Mouse (Mus musculus) frontal cortex, postnatal 10 days (tissue): ENCODE measurements at regions not wholly inside any gene's neighbourhood (a gene's known extent, or its start where the extent isn't known, plus 50 kb on each side); places are given as distances from the start of the nearest gene placed in this dataset.
A peak's percentile ranks its signal among the peaks of the same experiment; 100 is the strongest.

Experiments used
- DNase-seq, 2 experiments: peaks; one replicate each; pipeline ENCODE4 v3.0.0; 2022; ENCODE audit warnings: low spot score in 2 of 2, mixed read lengths in 1 of 2

DNA sequence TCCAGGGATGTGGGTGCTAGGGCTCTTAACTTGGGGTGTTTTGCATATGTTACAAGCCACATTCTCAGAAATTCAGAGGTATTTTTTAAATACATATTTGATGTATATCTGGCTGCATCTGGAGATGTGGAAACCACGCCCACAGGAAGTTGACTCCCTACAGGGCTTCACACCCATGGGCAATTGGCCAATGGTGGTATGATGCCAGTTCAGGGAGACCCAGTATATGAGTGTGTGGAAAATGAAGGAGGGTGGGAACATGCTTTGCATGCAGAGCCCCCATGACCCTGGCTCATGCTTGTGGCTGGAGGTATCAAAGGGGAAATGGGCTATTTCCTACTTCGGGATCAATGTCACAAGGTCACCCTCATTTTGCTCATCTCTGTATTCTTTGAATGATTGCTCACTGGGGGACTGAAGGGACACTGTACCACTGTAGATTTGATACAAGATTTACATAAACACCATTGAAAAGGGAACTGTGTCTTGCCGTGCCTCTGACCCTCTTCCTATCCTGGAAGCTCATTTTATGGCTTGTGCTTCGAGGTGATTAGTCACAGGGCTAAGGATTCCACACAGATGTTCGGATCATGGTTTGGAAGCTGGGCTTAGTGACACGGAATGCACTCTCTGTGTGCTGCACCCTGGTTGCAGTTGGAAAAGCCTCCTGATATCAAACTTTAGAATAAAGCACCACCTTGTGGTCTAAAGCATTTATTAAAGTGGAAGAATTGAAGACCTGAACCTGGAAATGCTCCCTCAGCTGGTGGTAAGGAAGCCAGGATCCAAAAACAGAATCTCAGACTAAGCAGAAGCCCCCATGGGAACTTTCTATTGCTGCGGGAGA lies 56.8 kb upstream of the Edn1 start:
- peak in 1 of 2 experiments; percentile 16 for DNase-seq

DNA sequence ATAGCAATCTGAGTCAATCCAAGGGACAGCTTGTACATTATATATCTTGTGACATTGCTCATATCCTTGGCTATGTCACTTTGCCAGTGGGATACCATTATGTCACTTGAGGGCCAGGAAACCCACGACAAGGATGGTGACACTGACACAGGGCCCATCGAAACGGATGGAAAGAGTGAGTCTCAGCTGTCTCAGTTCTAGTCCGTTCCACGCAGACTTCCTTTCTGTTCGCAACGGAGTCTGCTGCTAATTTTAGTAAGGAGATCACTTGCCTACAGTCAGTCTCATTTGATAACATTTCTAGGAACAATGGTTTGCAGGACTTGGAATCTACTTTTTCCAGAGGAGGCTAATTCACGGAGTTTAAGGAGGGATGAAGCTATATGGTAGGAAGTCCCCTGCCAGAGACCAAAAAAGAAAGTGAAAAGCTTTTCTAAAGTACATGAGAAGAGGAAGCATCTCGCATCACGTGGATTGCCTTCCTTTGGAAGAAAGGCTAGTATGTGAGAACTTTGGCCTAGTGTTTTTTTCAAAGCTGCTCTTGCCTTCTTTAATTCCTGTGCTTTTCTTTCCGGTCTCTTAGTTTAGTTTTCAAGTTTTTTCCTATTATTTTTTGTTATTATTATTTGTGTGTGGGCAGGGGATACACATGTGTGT lies 55.4 kb upstream of the Edn1 start:
- no peak for DNase-seq
